13 mouse cellular contexts compared by ENCODE assay signal in genomic region chr9:94895882-94896281, GRCm38 (mm10).
"Had no signal": no experiment of that assay in that cellular context is flagged by ENCODE, and none has a peak within 500 bp of the region (broad histone marks: within the 10 kb centered on the region; RNA-seq: fewer than 3 reads in every experiment).

No protein-coding gene starts in this region.

- ATAC-seq: liver, postnatal 0 days; lung, postnatal 0 days had no signal

- DNase-seq: kidney, adult 2 months; kidney, postnatal 25 days; layer of hippocampus, adult 9-11 months; layer of hippocampus, postnatal 36 days; left cerebral cortex, postnatal 4 days; liver, postnatal 0 days; lung, embryonic 14.5 days; midbrain, embryonic 14.5 days; right cerebral cortex, adult 18-20 months; right cerebral cortex, postnatal 14 days; thymus, adult 18-20 months; thymus, postnatal 4 days had no signal
